Mouse (Mus musculus): Measurements from ENCODE around the gene Intu. TPM values are rescaled to one million over a fixed set of nuclear protein-coding genes. Genes with fewer than 3 reads are reported as not detected.

Gene Intu
- polyA plus RNA-seq, 1 experiment: 4.0 TPM

- H3K4me3 ChIP-seq (replicated peaks; ENCODE audit: insufficient read depth, low read depth, low read length): no peak overlapping the region
- 68% methylated on average over 9 of the region's 9 CpGs for WGBS
These were observed 155.8 kb downstream of the Intu start for GRCm38 (mm10) chr3:40686836-40687235.

GRCm38 (mm10) chr3:40687588-40687987 lies 156.5 kb downstream of the Intu start:
- no peak for TF ChIP-seq CTCF (IDR thresholded peaks at IDR 0.05; ENCODE audit: borderline replicate concordance, insufficient read depth, low read depth, low read length)
- TF ChIP-seq POLR2A (IDR thresholded peaks at IDR 0.05; ENCODE audit: borderline replicate concordance, insufficient read depth, low read length): no peak
- DNase-seq: no peak
- Histone ChIP-seq H3K4me1 (ENCODE audit: control insufficient read depth, insufficient read depth, low read length) (peaks cover 18% of the 10 kb centered on the region), H3K27me3 (ENCODE audit: control insufficient read depth, insufficient read depth, low read length) (no peaks in the 10 kb centered on the region), H3K27ac (ENCODE audit: insufficient read depth, low read length) (no peak overlapping the region), H3K4me3 (replicated peaks; ENCODE audit: insufficient read depth, low read depth, low read length) (no peak overlapping the region)
- WGBS: 58% methylated on average over 3 of the region's 3 CpGs

More at GRCm38 (mm10) chr3:40686836-40687235, 155.8 kb downstream of the Intu start:
- DNase-seq: no peak
- no peaks in the 10 kb centered on the region for H3K27me3 ChIP-seq (ENCODE audit: control insufficient read depth, insufficient read depth, low read length)
- no peak overlapping the region for H3K27ac ChIP-seq (ENCODE audit: insufficient read depth, low read length)
- no peak for TF ChIP-seq POLR2A (IDR thresholded peaks at IDR 0.05; ENCODE audit: borderline replicate concordance, insufficient read depth, low read length)
- no peak for TF ChIP-seq CTCF (IDR thresholded peaks at IDR 0.05; ENCODE audit: borderline replicate concordance, insufficient read depth, low read depth, low read length)
- H3K4me1 ChIP-seq (ENCODE audit: control insufficient read depth, insufficient read depth, low read length): peaks cover 20% of the 10 kb centered on the region

DNA sequence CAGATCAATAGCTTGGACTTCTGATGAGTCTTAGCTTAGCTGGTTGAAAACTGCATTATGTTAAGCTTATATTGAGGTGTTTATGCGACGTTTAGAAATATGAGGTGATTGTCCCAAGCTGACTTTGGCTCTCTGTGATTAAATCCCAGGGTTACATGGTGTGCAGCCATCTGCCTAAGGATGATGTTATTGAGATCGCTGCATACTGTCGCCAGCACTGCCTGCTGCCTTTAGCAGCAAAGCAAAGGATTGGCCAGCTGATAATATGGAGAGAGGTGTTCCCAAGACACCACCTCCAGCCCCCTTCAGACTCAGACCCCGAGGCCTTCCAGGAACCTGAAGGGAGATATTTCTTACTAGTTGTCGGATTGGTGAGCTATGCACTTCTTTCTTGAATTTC lies 160.5 kb downstream of the Intu start:
- DNase-seq: peak; percentile 49 to 74
- TF ChIP-seq POLR2A (IDR thresholded peaks at IDR 0.05; ENCODE audit: borderline replicate concordance, insufficient read depth, low read length) (no peak), CTCF (IDR thresholded peaks at IDR 0.05; ENCODE audit: borderline replicate concordance, insufficient read depth, low read depth, low read length) (no peak)
- Histone ChIP-seq H3K27ac (ENCODE audit: insufficient read depth, low read length) (no peak overlapping the region), H3K27me3 (ENCODE audit: control insufficient read depth, insufficient read depth, low read length) (no peaks in the 10 kb centered on the region), H3K4me1 (ENCODE audit: control insufficient read depth, insufficient read depth, low read length) (peaks cover 11% of the 10 kb centered on the region), H3K4me3 (replicated peaks; ENCODE audit: insufficient read depth, low read depth, low read length) (no peak overlapping the region)
- WGBS: 13% methylated on average over 6 of the region's 6 CpGs

- TF ChIP-seq POLR2A (IDR thresholded peaks at IDR 0.05; ENCODE audit: borderline replicate concordance, insufficient read depth, low read length): no peak
- TF ChIP-seq CTCF (IDR thresholded peaks at IDR 0.05; ENCODE audit: borderline replicate concordance, insufficient read depth, low read depth, low read length): no peak
- H3K27ac ChIP-seq (ENCODE audit: insufficient read depth, low read length): no peak overlapping the region
- H3K4me1 ChIP-seq (ENCODE audit: control insufficient read depth, insufficient read depth, low read length): peaks cover 11% of the 10 kb centered on the region
- H3K4me3 ChIP-seq (replicated peaks; ENCODE audit: insufficient read depth, low read depth, low read length): no peak overlapping the region
- 95% methylated on average over 10 of the region's 10 CpGs for WGBS
- DNase-seq: no peak
- no peaks in the 10 kb centered on the region for H3K27me3 ChIP-seq (ENCODE audit: control insufficient read depth, insufficient read depth, low read length)
These were observed 162.3 kb downstream of the Intu start for GRCm38 (mm10) chr3:40693435-40693834.

DNA sequence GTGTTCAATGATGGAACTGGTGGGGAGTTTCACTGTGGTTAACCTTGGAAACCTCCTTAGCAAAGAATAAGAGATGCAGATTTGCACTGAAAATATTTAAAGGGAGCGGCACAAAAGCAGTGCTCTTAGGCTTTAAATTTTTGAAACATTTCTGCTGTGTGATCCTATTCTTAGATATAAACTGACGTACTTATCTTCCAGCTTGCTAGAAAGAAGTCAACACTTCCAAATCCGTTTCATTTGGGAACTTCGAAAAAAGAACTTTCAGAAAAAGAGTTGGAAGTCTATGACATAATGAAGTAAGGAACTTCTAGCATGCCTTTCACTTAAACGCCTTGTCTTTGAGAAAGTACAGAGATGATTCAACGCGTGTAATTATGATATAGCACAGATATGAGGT lies 162.9 kb downstream of the Intu start:
- DNase-seq: no peak
- no peaks in the 10 kb centered on the region for H3K27me3 ChIP-seq (ENCODE audit: control insufficient read depth, insufficient read depth, low read length)
- no peak overlapping the region for H3K4me3 ChIP-seq (replicated peaks; ENCODE audit: insufficient read depth, low read depth, low read length)
- TF ChIP-seq CTCF (IDR thresholded peaks at IDR 0.05; ENCODE audit: borderline replicate concordance, insufficient read depth, low read depth, low read length) (no peak), POLR2A (IDR thresholded peaks at IDR 0.05; ENCODE audit: borderline replicate concordance, insufficient read depth, low read length) (no peak)
- WGBS: 95% methylated on average over 7 of the region's 7 CpGs
- no peak overlapping the region for H3K27ac ChIP-seq (ENCODE audit: insufficient read depth, low read length)
- H3K4me1 ChIP-seq (ENCODE audit: control insufficient read depth, insufficient read depth, low read length): peaks cover 11% of the 10 kb centered on the region

GRCm38 (mm10) chr3:40694438-40694837 lies 163.4 kb downstream of the Intu start:
- Histone ChIP-seq H3K27me3 (ENCODE audit: control insufficient read depth, insufficient read depth, low read length) (no peaks in the 10 kb centered on the region), H3K4me3 (replicated peaks; ENCODE audit: insufficient read depth, low read depth, low read length) (no peak overlapping the region), H3K27ac (ENCODE audit: insufficient read depth, low read length) (no peak overlapping the region), H3K4me1 (ENCODE audit: control insufficient read depth, insufficient read depth, low read length) (peaks cover 11% of the 10 kb centered on the region)
- TF ChIP-seq CTCF (IDR thresholded peaks at IDR 0.05; ENCODE audit: borderline replicate concordance, insufficient read depth, low read depth, low read length): no peak
- 55% methylated on average over 2 of the region's 2 CpGs for WGBS
- DNase-seq: no peak

DNA sequence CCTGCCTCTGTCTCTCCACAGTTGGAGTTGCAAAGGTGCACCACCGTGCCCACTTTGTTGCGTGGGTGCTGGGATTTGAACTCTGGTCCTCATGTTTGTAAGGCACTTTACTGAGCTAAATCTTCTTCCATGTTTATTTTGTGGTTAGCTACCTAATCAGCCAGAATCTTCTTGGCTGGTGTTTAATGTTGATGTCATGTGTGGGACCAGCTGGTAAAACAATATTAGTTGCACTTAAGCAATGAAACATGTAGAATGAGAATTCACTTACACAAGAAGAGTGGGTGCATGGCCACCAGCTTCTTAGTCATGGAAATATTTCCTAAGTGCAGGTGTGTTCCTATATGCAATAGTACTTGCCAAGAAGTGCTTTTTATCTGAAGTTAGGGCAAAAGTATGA lies 164.1 kb downstream of the Intu start:
- 99% methylated on average over 2 of the region's 2 CpGs for WGBS

GRCm38 (mm10) chr3:40698834-40699233 lies 167.7 kb downstream of the Intu start:
- H3K4me3 ChIP-seq (replicated peaks; ENCODE audit: insufficient read depth, low read depth, low read length): no peak overlapping the region
- TF ChIP-seq CTCF (IDR thresholded peaks at IDR 0.05; ENCODE audit: borderline replicate concordance, insufficient read depth, low read depth, low read length): no peak
- no peak for TF ChIP-seq POLR2A (IDR thresholded peaks at IDR 0.05; ENCODE audit: borderline replicate concordance, insufficient read depth, low read length)
- H3K4me1 ChIP-seq (ENCODE audit: control insufficient read depth, insufficient read depth, low read length): no peaks in the 10 kb centered on the region
- no peak overlapping the region for H3K27ac ChIP-seq (ENCODE audit: insufficient read depth, low read length)
- no peaks in the 10 kb centered on the region for H3K27me3 ChIP-seq (ENCODE audit: control insufficient read depth, insufficient read depth, low read length)
- 87% methylated on average over 3 of the region's 3 CpGs for WGBS
- DNase-seq: no peak

More for the DNA sequence above, 164.1 kb downstream of the Intu start:
- DNase-seq: no peak
- peaks cover 11% of the 10 kb centered on the region for H3K4me1 ChIP-seq (ENCODE audit: control insufficient read depth, insufficient read depth, low read length)
- H3K4me3 ChIP-seq (replicated peaks; ENCODE audit: insufficient read depth, low read depth, low read length): no peak overlapping the region
- no peak overlapping the region for H3K27ac ChIP-seq (ENCODE audit: insufficient read depth, low read length)
- TF ChIP-seq CTCF (IDR thresholded peaks at IDR 0.05; ENCODE audit: borderline replicate concordance, insufficient read depth, low read depth, low read length): no peak
- no peak for TF ChIP-seq POLR2A (IDR thresholded peaks at IDR 0.05; ENCODE audit: borderline replicate concordance, insufficient read depth, low read length)
- no peaks in the 10 kb centered on the region for H3K27me3 ChIP-seq (ENCODE audit: control insufficient read depth, insufficient read depth, low read length)
